Mouse (Mus musculus): ENCODE data around the gene Pif1. TPM values are rescaled to one million over a fixed set of nuclear protein-coding genes. Genes with fewer than 3 reads are reported as not detected.

The Pif1 gene
- total and polyA plus RNA-seq, 3 experiments = 14.9 to 15.5 TPM; not detected in 1

GRCm38 (mm10) chr9:65622826-65623225, 35.9 kb downstream of the Pif1 start:
- H3K36me3 ChIP-seq (ENCODE audit: control insufficient read depth in 1 of 2, insufficient read depth in 2 of 2, low read length in 2 of 2) = no peaks in the 10 kb centered on the region
- 0 out of 4 replicates have a peak, but pooled peaks cover 0 to 5% of the 10 kb centered on the region in 2 experiments for H3K27me3 ChIP-seq (ENCODE audit: control insufficient read depth in 1 of 2, insufficient read depth in 2 of 2, low read length in 2 of 2)
- no peak for TF ChIP-seq UBTF (IDR thresholded peaks at IDR 0.05; ENCODE audit: borderline replicate concordance, insufficient read depth, low read depth, low read length)
- no peak for TF ChIP-seq HCFC1 (IDR thresholded peaks at IDR 0.05; ENCODE audit: low read depth, low read length)
- no peak overlapping the region for H3K9ac ChIP-seq (ENCODE audit: control insufficient read depth, low read depth, low read length, poor library complexity, severe bottlenecking)
- no peak for DNase-seq (ENCODE audit: low read depth, low spot score)
- H3K4me3 ChIP-seq (ENCODE audit: control insufficient read depth in 1 of 2, insufficient read depth in 1 of 2, low read depth in 2 of 2, low read length in 2 of 2) = no peak overlapping the region
- H3K4me1 ChIP-seq (ENCODE audit: control insufficient read depth in 1 of 2, insufficient read depth in 2 of 2, low read length in 2 of 2) = no peaks in the 10 kb centered on the region
- no peaks in the 10 kb centered on the region for H3K9me3 ChIP-seq (replicated peaks; ENCODE audit: insufficient read depth, low read length)
- no peaks in the 10 kb centered on the region for H3K79me2 ChIP-seq (ENCODE audit: control insufficient read depth, insufficient read depth, low read length, poor library complexity)
- no peak overlapping the region for H3K27ac ChIP-seq (ENCODE audit: control insufficient read depth, low read depth, low read length)

- H3K9me3 ChIP-seq (replicated peaks; ENCODE audit: insufficient read depth, low read length) = no peaks in the 10 kb centered on the region
- H3K9ac ChIP-seq (ENCODE audit: control insufficient read depth, low read depth, low read length, poor library complexity, severe bottlenecking) = no peak overlapping the region
- no peaks in the 10 kb centered on the region for H3K79me2 ChIP-seq (ENCODE audit: control insufficient read depth, insufficient read depth, low read length, poor library complexity)
- H3K27me3 ChIP-seq (ENCODE audit: control insufficient read depth in 1 of 2, insufficient read depth in 2 of 2, low read length in 2 of 2) = peaks cover 0 to 5% of the 10 kb centered on the region in 2 experiments; a peak in 1 of 4 replicates
- no peaks in the 10 kb centered on the region for H3K36me3 ChIP-seq (ENCODE audit: control insufficient read depth in 1 of 2, insufficient read depth in 2 of 2, low read length in 2 of 2)
- H3K4me3 ChIP-seq (ENCODE audit: control insufficient read depth in 1 of 2, insufficient read depth in 1 of 2, low read depth in 2 of 2, low read length in 2 of 2) = no peak overlapping the region
- H3K27ac ChIP-seq (ENCODE audit: control insufficient read depth, low read depth, low read length) = no peak overlapping the region
- no peaks in the 10 kb centered on the region for H3K4me1 ChIP-seq (ENCODE audit: control insufficient read depth in 1 of 2, insufficient read depth in 2 of 2, low read length in 2 of 2)
- DNase-seq (ENCODE audit: low read depth, low spot score) = no peak
- no peak for TF ChIP-seq MEF2A (IDR thresholded peaks at IDR 0.05; ENCODE audit: extremely low read depth, insufficient replicate concordance, low read depth, low read length, poor library complexity, severe bottlenecking)
- no peak for TF ChIP-seq KAT2A (conservative IDR thresholded peaks at IDR 0.05; ENCODE audit: low read depth, low read length)
- no peak for TF ChIP-seq MAFK (IDR thresholded peaks at IDR 0.05; ENCODE audit: borderline replicate concordance, low read depth, low read length)
- no peak for TF ChIP-seq USF2 (IDR thresholded peaks at IDR 0.05; ENCODE audit: borderline replicate concordance in 1 of 2, insufficient read depth in 1 of 2, low read depth in 1 of 2, low read length in 2 of 2)
- TF ChIP-seq RAD21 (IDR thresholded peaks at IDR 0.05; ENCODE audit: low read depth, low read length) = no peak
- TF ChIP-seq MAX (IDR thresholded peaks at IDR 0.05; ENCODE audit: low read length) = no peak
- TF ChIP-seq NRF1 (IDR thresholded peaks at IDR 0.05; ENCODE audit: insufficient read depth, low read depth, low read length, poor library complexity, severe bottlenecking) = no peak
- no peak for TF ChIP-seq ZMIZ1 (IDR thresholded peaks at IDR 0.05; ENCODE audit: low read depth, low read length)
- no peak for TF ChIP-seq TCF12 (IDR thresholded peaks at IDR 0.05; ENCODE audit: low read depth, low read length)
Measured at GRCm38 (mm10) chr9:65624266-65624665, 37.3 kb downstream of the Pif1 start.

- peaks cover 0 to 1% of the 10 kb centered on the region in 2 experiments; a peak in 2 of 4 replicates for H3K27me3 ChIP-seq (ENCODE audit: control insufficient read depth in 1 of 2, insufficient read depth in 2 of 2, low read length in 2 of 2)
- H3K4me3 ChIP-seq (ENCODE audit: control insufficient read depth in 1 of 2, insufficient read depth in 1 of 2, low read depth in 2 of 2, low read length in 2 of 2) = no peak within 1 kb of the TSS
- H3K36me3 ChIP-seq (ENCODE audit: control insufficient read depth in 1 of 2, insufficient read depth in 2 of 2, low read length in 2 of 2) = no peaks in the 10 kb centered on the region
- DNase-seq (ENCODE audit: low read depth, low spot score) = no peak
- H3K4me1 ChIP-seq (ENCODE audit: control insufficient read depth in 1 of 2, insufficient read depth in 2 of 2, low read length in 2 of 2) = no peaks in the 10 kb centered on the region
- no peak within 1 kb of the TSS for H3K27ac ChIP-seq (ENCODE audit: control insufficient read depth, low read depth, low read length)
- no peaks in the 10 kb centered on the region for H3K9me3 ChIP-seq (replicated peaks; ENCODE audit: insufficient read depth, low read length)
- no peak within 1 kb of the TSS for H3K9ac ChIP-seq (ENCODE audit: control insufficient read depth, low read depth, low read length, poor library complexity, severe bottlenecking)
- H3K79me2 ChIP-seq (ENCODE audit: control insufficient read depth, insufficient read depth, low read length, poor library complexity) = no peaks in the 10 kb centered on the region
- TF ChIP-seq KAT2A (conservative IDR thresholded peaks at IDR 0.05; ENCODE audit: low read depth, low read length) (no peak), CHD2 (IDR thresholded peaks at IDR 0.05; ENCODE audit: low read length) (no peak), EP300 (IDR thresholded peaks at IDR 0.05; ENCODE audit: low read depth in 1 of 2, low read length in 2 of 2) (no peak), SIN3A (IDR thresholded peaks at IDR 0.05; ENCODE audit: low read length) (no peak), POLR2A (IDR thresholded peaks at IDR 0.05; ENCODE audit: control insufficient read depth in 1 of 2, insufficient read depth in 1 of 2, low read depth in 1 of 2, low read length in 2 of 2, poor library complexity in 1 of 2) (no peak), ZC3H11A (IDR thresholded peaks at IDR 0.05; ENCODE audit: low read depth, low read length) (no peak), ZNF384 (IDR thresholded peaks at IDR 0.05; ENCODE audit: low read depth, low read length) (no peak), ELF1 (IDR thresholded peaks at IDR 0.05; ENCODE audit: low read depth, low read length) (no peak), JUND (IDR thresholded peaks at IDR 0.05; ENCODE audit: low read depth, low read length) (no peak), NRF1 (IDR thresholded peaks at IDR 0.05; ENCODE audit: insufficient read depth, low read depth, low read length, poor library complexity, severe bottlenecking) (no peak), MEF2A (IDR thresholded peaks at IDR 0.05; ENCODE audit: extremely low read depth, insufficient replicate concordance, low read depth, low read length, poor library complexity, severe bottlenecking) (no peak), USF2 (IDR thresholded peaks at IDR 0.05; ENCODE audit: borderline replicate concordance in 1 of 2, insufficient read depth in 1 of 2, low read depth in 1 of 2, low read length in 2 of 2) (no peak), POLR2AphosphoS5 (IDR thresholded peaks at IDR 0.05; ENCODE audit: borderline replicate concordance, low read depth, low read length) (no peak), TBP (IDR thresholded peaks at IDR 0.05; ENCODE audit: low read depth, low read length) (no peak)
Measured at GRCm38 (mm10) chr9:65629025-65629766, 42.2 kb downstream of the Pif1 start, which contains the start of gene Rbpms2. Gene Rbpms2 (plus strand): TSS chr9:65629648.

Measured in MEL (cell line).